Mouse (Mus musculus): ENCODE data around the gene Acaca. TPM values are rescaled to one million over a fixed set of nuclear protein-coding genes. Genes with fewer than 3 reads are reported as not detected.

Gene Acaca
- polyA plus RNA-seq, 1 experiment: 32.1 TPM

- no peak for TF ChIP-seq GATA1 (IDR thresholded peaks at IDR 0.05; ENCODE audit: low read length)
Measured at GRCm38 (mm10) chr11:84425736-84426632, 296.5 kb downstream of the Acaca start.

- no peak for TF ChIP-seq GATA1 (IDR thresholded peaks at IDR 0.05; ENCODE audit: low read length)
Measured at GRCm38 (mm10) chr11:84426633-84426998, 297.1 kb downstream of the Acaca start.

- no peak for TF ChIP-seq GATA1 (IDR thresholded peaks at IDR 0.05; ENCODE audit: low read length)
Measured at GRCm38 (mm10) chr11:84429581-84429980, 300.1 kb downstream of the Acaca start.

GRCm38 (mm10) chr11:84430336-84430735 lies 300.9 kb downstream of the Acaca start:
- TF ChIP-seq GATA1 (IDR thresholded peaks at IDR 0.05; ENCODE audit: low read length): no peak

GRCm38 (mm10) chr11:84434879-84435278 lies 305.4 kb downstream of the Acaca start:
- TF ChIP-seq GATA1 (IDR thresholded peaks at IDR 0.05; ENCODE audit: low read length): no peak

- TF ChIP-seq GATA1 (IDR thresholded peaks at IDR 0.05; ENCODE audit: low read length): no peak
Measured at GRCm38 (mm10) chr11:84440402-84440801, 310.9 kb downstream of the Acaca start.

- no peak for TF ChIP-seq GATA1 (IDR thresholded peaks at IDR 0.05; ENCODE audit: low read length)
Measured at GRCm38 (mm10) chr11:84442554-84443331, 313.3 kb downstream of the Acaca start.

Other genes starting within 250 kb of the Acaca start
- gene Ddx52, start 187.6 kb upstream of the Acaca start, polyA plus RNA-seq (2012): 1.3 and 2.0 TPM in 2 replicates
- gene Synrg, start 165.2 kb upstream of the Acaca start, polyA plus RNA-seq (2012): 4.1 and 11.4 TPM in 2 replicates
- gene Dusp14, start 60.4 kb upstream of the Acaca start, polyA plus RNA-seq (2012): not detected in 2 replicates
- 1.7 and 2.1 TPM in 2 replicates for gene Tada2a, start 72 bp upstream of the Acaca start, polyA plus RNA-seq (2012)
- gene Gm11437, start 37.8 kb downstream of the Acaca start, polyA plus RNA-seq (2012): not detected in 2 replicates

Data from G1E-ER4 (cell line).